Mouse (Mus musculus): ENCODE data around the gene Lrtm2. TPM values are rescaled to one million over a fixed set of nuclear protein-coding genes. Genes with fewer than 3 reads are reported as not detected.

The Lrtm2 gene
- polyA plus RNA-seq, 1 experiment from 2014 or later: 0.38 TPM

DNA sequence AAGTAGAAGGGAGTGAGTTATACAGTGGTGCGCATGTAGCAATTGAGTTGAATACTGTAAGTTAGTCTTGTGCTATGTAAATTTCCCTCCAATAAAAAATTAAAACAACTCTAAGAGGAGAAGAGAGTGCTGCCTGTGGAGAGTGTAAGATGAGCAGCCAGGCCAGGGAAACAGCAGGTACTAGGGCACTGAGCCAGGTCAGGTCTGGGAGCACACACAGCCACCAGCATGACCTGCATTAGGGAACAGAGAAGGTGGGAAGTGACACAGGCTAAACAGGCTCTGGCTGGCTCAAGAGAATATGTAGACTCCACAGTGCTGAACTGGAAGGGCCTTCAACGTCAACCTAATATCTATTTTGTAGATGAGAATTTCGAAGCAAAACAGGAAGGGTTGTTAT lies 29.3 kb downstream of the Lrtm2 start:
- no peak for DNase-seq (ENCODE audit: low spot score)

DNA sequence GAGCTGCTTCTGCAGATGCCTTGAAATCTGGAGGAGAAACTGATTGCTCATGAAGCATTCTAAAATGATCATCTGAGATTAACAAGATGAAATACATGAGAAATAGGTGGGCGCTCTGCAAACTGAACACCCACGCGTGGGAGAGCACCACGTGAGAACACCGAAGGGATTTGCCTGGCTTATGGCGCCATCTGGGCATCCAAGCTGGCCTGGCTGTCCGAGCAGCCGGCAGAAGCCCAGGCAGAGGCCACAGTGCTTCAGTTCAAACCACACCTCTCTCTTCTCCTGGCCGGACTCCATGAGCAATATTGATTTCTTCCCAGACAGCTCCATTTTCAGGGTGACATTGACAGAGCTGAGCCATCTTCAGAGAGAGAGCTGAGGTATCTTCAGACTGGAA lies 49.8 kb downstream of the Lrtm2 start:
- DNase-seq (ENCODE audit: low spot score): no peak

DNA sequence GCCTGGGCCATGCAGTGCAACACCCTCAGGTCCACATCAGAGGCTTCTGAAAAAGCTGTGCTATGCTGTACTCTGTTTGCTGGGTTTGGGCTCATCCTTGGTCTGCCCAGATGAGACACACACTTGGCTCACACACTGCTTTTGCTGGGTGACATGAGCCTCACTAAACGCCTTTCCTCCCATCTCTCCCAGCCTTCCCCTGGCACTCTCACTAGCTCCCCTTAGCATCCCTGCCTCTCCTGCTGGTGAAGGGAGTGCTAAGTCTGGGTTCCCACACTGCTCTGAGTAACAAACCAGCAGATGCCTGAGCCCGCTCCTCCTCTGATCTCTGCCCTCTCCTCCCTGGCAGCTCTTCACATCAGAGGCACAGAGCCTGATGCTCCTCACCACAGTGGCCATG lies 53.9 kb downstream of the Lrtm2 start:
- no peak for DNase-seq (ENCODE audit: low spot score)

Other genes with a start within 250 kb of the Lrtm2 start
- gene Dcp1b, start 155.5 kb downstream of the Lrtm2 start, polyA plus RNA-seq (2015; fragmentation: Nextera tagmentation; extraction: Ambion mirVana): 11.3 and 12.0 TPM in 2 replicates
- gene Cacna1c, start 134.3 kb downstream of the Lrtm2 start, polyA plus RNA-seq (2015; fragmentation: Nextera tagmentation; extraction: Ambion mirVana): 0.44 and 0.96 TPM in 2 replicates
- 3.1 and 4.6 TPM in 2 replicates for gene Cacna2d4, start 94.2 kb downstream of the Lrtm2 start, polyA plus RNA-seq (2015; fragmentation: Nextera tagmentation; extraction: Ambion mirVana)
- gene Adipor2, start 86.9 kb upstream of the Lrtm2 start, polyA plus RNA-seq (2015; fragmentation: Nextera tagmentation; extraction: Ambion mirVana): 44.5 and 51.4 TPM in 2 replicates
- 17.1 and 18.1 TPM in 2 replicates for gene Fbxl14, start 148.9 kb upstream of the Lrtm2 start, polyA plus RNA-seq (2015; fragmentation: Nextera tagmentation; extraction: Ambion mirVana)
- 3.9 and 4.6 TPM in 2 replicates for gene Wnt5b, start 213.6 kb upstream of the Lrtm2 start, polyA plus RNA-seq (2015; fragmentation: Nextera tagmentation; extraction: Ambion mirVana)